Mouse (Mus musculus) C3H10T1/2 (cell line): ENCODE data around the gene Nkain2. TPM values are rescaled to one million over a fixed set of nuclear protein-coding genes. Genes with fewer than 3 reads are reported as not detected.

Source experiments
- polyA plus RNA-seq, 2 experiments: library from polyadenylated mRNA; unstranded; fragments of >200 nt; fragmentation: generic; extraction: Trizol; gene quantifications; one replicate each; pipeline ENCODE4 v1.2.1; 2012; ENCODE audit warnings: missing spikeins in 2 of 2

The Nkain2 gene
- polyA plus RNA-seq = under 1 TPM in 1 of 2 experiments, not detected in 1; 0.32 TPM

DNA sequence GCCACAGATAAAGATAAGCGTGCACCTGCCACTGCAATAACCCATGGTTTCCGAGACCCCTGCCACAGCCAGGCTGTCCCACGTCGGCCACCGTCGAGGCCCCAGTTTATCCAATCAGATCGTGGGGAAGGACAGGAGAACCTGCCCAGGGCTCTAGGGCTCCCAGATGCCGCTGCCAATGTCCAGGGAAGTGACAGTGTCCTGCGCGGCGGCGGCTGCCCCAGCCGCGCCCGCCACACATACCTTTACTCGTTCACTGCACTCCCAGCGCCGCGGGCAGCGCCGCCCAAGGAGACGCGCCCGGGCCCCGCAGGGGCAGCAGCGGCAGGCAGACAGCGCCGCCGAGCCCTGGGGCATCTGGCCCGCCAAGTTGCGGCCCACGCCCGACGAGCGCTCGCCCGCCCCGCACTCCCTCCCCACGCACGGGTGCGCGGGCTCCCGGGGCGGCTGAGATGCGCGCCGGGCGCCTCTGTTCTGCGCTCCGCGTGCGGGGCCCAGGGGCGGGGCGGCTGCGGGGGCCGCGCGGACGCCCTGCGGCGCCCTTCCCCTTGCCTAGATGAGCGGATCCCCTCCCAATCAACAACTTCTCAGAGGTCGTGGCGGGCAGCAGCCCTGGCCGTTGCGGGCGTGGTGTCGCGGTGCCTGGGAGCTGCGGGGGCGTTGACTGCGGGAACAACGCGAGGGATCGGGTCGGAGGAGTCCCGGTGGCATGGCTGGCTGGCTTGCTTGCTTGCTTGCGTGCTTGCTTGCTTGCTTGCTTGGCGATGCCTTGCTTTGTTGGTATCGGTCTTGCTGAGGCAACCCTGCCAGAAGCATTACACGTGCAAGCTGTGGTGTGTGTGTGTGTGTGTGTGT is at the start of gene Nkain2:
Nkain2 (minus strand) TSS at position 811 of the 855 bp plus-strand sequence.

Other genes starting within 250 kb of the Nkain2 start
- under 1 TPM in 1 of 2 experiments, not detected in 1; 0.41 TPM for gene Trdn, start 190.1 kb upstream of the Nkain2 start, polyA plus RNA-seq